Mouse (Mus musculus) embryo, embryonic 10 days (tissue): ENCODE results near the gene Matk.

Experiments used
- DNase-seq: peaks from one replicate; pipeline ENCODE4 v3.0.0-alpha.2; 2015; ENCODE audit warnings: low spot score

Matk gene

DNA sequence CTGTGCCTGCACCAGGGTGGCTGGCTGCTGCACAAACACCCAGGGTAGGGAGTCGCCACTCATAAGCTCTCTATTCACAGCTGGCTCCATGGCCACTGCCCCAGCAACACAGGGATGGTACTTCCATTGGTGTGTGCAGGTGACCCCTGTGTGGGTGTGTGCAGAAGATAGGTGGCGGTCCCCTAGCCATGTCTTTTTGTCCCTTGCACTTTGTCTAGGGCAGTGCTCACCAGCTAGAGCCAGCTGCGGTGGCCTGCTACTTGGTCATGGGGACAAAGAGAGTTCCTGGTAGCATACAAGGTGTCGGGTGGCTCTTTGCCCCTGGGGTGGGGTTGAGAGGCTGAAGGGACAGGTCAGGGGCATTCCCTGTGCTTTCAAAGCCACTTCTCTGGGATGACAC lies 8.6 kb upstream of the Matk start:
- no peak for DNase-seq

DNA sequence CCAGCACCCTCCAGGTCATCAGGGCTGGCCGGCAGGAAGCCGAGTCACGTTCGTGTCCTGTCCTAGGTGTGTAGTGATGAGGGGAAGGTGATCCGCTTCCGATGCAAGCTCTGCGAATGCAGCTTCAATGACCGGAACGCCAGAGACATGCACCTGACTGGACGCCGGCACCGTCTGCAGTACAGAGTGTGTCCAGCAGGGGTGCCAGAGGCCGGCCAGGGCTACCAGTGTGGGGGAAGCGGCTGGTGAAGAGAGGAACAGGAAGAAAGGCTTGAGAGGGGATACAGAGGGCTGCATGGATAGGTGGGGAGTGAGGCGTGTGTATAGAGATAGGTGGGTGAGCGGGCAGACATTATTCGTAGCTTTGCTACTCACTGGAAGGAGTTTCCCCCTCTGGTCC lies 8.1 kb upstream of the Matk start:
- peak; percentile 75 for DNase-seq

DNA sequence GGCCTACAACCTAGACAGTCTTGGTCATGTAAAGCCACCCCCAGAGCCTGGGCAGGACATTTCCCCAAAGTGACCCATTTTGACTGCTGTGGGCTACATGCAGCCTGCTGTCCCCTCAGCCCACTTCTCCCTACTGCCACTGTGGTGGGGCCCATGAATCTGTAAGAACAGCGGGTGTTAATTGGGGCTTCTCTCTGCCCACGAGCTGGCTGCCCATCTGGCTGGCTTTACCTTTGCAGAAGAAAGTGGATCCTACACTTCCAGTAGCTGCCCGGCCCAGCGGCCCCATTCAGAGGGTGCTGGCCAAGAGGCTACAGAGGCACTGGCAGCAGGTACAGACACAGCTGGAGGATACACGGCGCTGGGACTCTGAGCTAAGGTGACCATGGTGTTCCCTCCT lies 7.6 kb upstream of the Matk start:
- DNase-seq, result no peak

DNA sequence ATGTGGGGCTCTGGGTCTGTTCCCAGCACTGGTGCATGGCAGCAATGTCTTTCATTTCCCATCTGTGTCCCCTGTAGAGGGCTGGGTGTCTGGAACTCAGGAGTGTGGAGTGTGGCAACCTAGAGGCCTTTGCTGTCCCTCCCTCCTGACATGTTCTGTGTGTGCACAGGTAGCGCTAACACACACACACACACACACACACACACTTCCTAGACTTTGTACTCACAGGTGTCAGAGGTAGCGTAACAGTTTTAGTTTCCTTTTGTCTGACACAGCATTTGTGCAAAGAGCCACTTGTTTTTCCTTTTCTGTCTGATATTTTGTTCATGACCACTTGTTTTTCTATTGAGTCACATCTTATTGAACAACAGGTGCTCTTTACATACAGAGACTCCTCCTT lies 4.9 kb upstream of the Matk start:
- no peak for DNase-seq

DNA sequence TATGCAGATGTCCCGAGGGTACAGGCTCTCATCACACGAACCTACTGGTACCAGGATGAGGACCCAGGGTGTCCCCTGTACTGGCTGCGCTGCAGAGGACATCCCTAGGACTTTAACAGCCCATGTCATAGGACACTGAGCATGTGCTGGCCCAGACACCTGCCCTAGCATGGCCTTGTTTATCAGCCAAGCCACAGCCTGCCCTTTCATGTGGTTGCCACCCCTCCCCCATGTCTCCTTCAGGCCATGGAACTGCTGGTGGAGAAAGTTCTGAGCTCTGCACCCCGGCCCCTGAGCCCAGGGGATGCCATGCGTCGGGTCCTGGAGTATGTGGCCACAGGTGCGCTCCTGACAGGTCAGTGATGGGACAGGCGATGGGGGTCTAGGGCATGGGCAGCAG lies 3.3 kb upstream of the Matk start:
- no peak for DNase-seq

DNA sequence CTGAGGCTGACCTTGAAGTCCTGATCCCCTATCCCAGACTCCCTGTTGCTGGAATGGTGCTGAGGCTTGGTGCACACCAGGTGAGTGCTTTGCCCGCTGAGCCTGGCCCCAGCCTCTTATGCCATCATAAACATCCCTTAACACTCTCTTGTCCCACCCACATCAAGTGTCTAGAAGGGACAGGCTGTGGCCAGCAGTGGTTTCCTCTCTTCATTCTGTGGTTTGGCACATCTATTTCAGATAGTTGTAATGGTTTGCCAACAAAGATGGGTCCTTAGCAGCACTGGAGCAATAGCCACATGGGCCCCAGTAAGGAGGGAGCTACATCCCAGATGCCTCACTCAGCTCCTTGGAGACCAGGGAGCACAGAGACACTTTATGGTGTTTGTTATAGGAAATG lies 2.2 kb downstream of the Matk start:
- no peak for DNase-seq

- DNase-seq, result peak; percentile 53
These were observed 4.7 kb downstream of the Matk start for GRCm38 (mm10) chr10:81257158-81258039.

DNA sequence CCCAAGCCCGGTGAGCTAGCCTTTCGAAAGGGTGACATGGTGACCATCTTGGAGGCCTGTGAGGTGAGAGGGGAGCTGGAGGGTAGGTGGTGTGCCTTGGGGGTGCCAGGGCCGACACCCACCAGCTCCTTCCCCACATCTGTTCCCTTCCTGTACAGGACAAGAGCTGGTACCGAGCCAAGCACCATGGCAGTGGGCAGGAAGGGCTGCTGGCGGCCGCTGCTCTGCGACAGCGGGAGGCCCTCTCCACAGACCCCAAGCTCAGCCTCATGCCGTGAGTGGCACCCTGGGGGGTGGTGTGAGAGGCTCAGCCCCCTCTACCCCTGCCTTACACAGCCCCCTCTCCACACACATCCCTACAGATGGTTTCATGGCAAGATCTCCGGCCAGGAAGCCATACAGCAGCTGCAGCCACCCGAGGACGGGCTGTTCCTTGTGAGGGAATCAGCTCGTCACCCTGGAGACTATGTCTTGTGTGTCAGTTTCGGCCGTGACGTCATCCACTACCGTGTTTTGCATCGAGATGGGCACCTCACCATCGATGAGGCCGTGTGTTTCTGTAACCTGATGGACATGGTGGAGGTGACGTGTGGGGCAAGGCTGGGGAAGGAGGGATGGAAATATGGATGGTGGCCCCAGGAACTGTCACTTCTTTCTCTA lies 6.6 kb downstream of the Matk start:
- no peak for DNase-seq

GRCm38 (mm10) chr10:81261025-81261424 lies 8.3 kb downstream of the Matk start:
- no peak for DNase-seq

DNA sequence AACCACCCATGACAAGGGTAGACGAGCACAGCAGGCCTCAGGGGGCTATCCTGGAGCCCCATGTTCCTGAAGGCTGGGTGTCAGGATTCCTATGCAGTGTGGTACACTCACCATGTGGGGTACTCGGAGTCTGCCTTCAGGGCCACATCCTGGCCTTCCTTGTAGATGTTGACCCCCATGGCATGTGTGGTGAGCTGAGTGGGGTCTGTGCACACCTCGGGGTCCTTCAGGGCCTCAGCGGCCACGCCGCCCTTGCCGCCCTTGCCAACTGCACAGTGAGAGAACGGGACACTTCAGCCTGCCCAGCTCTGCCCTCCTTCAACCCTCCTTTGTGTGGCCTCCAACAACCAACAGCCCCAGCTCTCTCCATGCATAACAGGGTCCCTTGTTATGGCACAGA lies 12.8 kb downstream of the Matk start:
- DNase-seq, result no peak

GRCm38 (mm10) chr10:81266211-81267105 lies 13.7 kb downstream of the Matk start, which contains the start of the genes Mrpl54 and Apba3:
TSS of gene Mrpl54 (minus strand) at chr10:81266934.
TSS of gene Apba3 (plus strand) at chr10:81266960.
- DNase-seq, result peak; percentile 99

- peak; percentile 95 for DNase-seq
These were observed 15.3 kb downstream of the Matk start for GRCm38 (mm10) chr10:81268056-81268455.

GRCm38 (mm10) chr10:81268643-81269412 lies 16.1 kb downstream of the Matk start:
- DNase-seq, result no peak

DNA sequence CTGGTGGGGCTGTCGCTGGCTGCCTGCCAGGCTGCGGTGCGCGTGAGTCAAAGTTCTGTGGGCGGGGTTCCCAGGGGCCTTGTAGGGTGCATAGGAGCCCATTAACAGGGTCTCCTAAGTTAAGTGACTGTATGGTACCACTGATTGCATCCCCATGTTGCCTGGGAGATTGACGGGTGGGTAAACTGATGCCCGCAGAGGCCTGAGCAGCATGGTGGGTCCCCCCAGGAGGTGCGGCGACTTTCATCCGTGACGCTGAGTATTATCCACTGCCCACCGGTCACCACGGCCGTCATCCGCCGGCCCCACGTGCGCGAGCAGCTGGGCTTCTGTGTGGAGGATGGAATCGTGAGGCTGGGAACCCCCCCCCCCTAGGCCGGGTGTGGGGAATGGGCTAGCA lies 19.6 kb downstream of the Matk start:
- no peak for DNase-seq

GRCm38 (mm10) chr10:81273842-81274241 lies 21.1 kb downstream of the Matk start:
- no peak for DNase-seq

DNA sequence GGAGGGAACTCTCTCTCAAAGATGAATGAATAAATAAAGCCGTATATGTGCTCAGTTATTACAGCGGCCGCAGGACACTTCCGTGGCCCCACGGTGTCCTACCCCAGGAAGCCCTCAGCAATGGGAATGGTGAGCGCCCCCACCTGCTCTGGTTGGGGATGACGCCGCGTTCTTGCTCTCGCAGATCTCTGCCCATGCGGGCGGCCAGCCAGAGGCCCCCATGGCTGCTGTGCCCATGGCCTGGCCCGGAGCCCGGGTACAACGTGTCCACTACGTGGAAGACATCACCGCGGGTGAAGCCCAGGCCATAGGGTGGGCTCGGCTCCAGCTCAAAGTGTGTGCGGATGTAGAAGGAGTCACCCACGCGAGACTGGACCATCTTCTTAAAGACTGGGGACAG lies 24.9 kb downstream of the Matk start:
- no peak for DNase-seq

DNA sequence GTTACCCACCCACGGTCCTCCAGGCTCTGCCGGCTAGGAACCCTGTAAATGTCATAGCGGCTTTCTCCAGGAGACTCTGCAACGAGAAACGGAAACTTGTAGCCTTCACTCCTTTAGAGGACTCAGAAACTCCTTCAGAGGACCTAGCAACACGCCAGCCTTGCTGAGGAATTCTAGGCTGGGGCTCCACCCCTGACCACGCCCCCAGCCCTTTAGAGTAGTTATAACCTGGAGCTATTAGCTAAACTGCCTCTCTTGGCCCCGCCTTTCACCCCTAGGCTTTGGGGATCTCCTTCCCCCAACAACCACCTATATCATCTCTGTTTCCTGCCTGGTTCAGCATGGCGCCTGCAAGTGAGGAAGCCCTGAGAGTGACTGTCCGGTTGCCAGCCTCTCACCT lies 26.8 kb downstream of the Matk start:
- no peak for DNase-seq

DNA sequence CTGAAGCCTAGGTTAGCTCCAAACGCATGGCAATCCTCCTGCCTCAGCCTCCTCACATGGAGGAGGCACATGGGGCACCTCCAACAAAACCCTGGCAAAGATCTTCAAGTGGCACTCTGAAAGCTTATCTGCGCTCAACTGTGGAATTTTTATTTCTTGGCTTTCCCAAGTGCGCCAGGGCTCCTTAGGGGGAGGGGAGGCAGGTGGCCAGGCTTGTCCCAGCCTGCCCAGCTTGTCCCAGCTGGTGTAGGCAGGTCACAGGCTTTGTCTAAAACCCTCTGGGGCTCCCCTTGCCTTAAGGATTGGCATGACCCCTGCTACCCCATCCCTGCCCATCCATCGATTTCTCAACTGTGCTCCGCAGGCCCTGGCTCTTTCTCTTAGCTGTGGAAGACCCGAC lies 31.5 kb downstream of the Matk start:
- DNase-seq, result no peak

- DNase-seq, result no peak
These were observed 32.0 kb downstream of the Matk start for GRCm38 (mm10) chr10:81284719-81285118.

DNA sequence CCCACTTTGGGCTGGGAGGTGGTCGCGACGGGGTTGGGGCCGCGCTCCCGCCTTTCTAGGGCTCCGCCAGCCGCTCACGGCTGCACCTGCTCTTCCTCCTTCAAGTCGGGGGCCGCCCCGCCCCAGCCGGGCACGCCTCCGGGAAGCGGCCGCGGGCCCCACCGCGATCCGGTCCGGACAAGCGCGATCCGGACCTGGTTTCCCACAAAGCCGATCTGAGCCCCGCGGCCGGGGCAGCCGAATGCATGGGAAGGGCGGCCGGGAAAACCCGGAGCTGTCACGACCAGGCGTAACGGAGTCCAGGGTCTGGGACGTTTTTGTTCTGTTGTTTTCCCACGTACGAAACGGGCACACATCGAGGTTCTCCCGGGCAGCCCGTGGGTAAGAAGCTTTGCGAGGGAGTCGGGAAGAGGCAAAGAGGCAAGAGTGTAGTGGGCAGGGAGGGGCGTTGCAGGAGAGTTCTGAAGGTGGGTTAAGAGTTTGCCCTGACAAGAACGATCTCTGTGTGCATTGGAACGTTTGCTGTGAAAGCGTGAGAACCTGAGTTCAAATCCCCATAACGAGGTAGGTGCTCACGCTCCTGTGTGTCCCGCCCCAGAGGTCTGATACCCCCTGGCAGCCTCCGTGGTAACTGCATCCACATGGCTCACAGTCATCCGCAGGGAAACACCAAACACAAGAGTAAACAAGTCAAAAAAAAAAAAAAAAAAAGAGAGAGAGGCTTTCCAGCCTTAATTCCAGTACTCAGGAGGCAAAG lies 33.1 kb downstream of the Matk start:
- peak; percentile 91 for DNase-seq

DNA sequence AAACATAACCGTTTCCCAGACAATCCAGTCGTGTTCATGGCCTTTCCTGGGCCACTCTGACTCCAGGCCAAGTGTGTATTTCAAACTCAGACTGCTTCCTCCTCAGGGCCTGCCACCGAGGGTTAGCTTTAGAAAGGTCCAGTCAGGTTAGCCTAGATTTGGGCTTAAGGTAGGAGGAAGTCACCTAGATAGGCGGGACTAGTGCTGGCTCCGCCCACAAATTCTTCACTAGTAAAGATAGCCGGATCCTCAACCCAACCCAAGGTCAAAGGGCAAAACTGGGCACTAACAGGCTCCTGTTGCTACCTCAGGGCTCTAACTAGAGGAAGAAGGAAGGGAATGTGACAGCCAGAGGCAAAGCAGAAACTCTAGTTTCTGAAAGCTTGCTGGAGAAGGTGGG lies 33.9 kb downstream of the Matk start:
- DNase-seq, result peak; percentile 44
